Mouse (Mus musculus) midbrain, embryonic 12.5 days (tissue): Measurements from ENCODE around the gene Olfr875. TPM values are rescaled to one million over a fixed set of nuclear protein-coding genes. Genes with fewer than 3 reads are reported as not detected.
"Not testable (repeated sequence)": the region's sequence is repeated elsewhere in the genome, so short reads cannot be mapped to it uniquely, and the experiment has no call there.

Experiments used
- ATAC-seq: fragments of 200-750 bp; cut with Nextera tagmentation; 2 replicates; pipeline ENCODE4 v1.8.0; 2017; ENCODE audit warnings: low read depth, moderate TSS enrichment, moderate library complexity; ENCODE audit not compliant: low FRiP score
- H3K27ac ChIP-seq: fragments of 300-500 bp; sonication (generic); replicated peaks from 2 replicates; pipeline ENCODE4 v1.5.1; 2016; ENCODE audit warnings: mild to moderate bottlenecking
- H3K27me3 ChIP-seq: fragments of 300-500 bp; sonication (generic); 2 replicates; pipeline ENCODE4 v1.6.1; 2016; ENCODE audit warnings: mild to moderate bottlenecking
- H3K36me3 ChIP-seq: fragments of 300-500 bp; sonication (generic); 2 replicates; pipeline ENCODE4 v1.6.1; 2016
- H3K4me1 ChIP-seq: fragments of 300-500 bp; sonication (generic); 2 replicates; pipeline ENCODE4 v1.6.1; 2016
- H3K4me2 ChIP-seq: fragments of 300-500 bp; sonication (generic); replicated peaks from 2 replicates; pipeline ENCODE4 v1.6.1; 2016; ENCODE audit warnings: mild to moderate bottlenecking, moderate library complexity
- H3K4me3 ChIP-seq: fragments of 300-500 bp; sonication (generic); 2 replicates; pipeline ENCODE4 v1.5.1; 2016; ENCODE audit warnings: mild to moderate bottlenecking
- H3K9ac ChIP-seq: fragments of 300-500 bp; sonication (generic); replicated peaks from 2 replicates; pipeline ENCODE4 v1.6.1; 2016; ENCODE audit warnings: mild to moderate bottlenecking, moderate library complexity
- H3K9me3 ChIP-seq: fragments of 300-500 bp; sonication (generic); 2 replicates; pipeline ENCODE4 v1.6.1; 2016; ENCODE audit warnings: mild to moderate bottlenecking
- WGBS: fragments of 180-500 bp; shearing (Covaris S2); methylation state at CpG from one replicate; pipeline ENCODE4 v1.1.7; 2016; 5-methylcytosine and 5-hydroxymethylcytosine counted together
- polyA plus RNA-seq: library from polyadenylated mRNA; unstranded; fragments of >200 nt; fragmentation: Nextera tagmentation; extraction: Ambion mirVana; gene quantifications from 2 replicates; pipeline ENCODE4 v1.2.1, GENCODE M21; 2016

Olfr875 gene
- not detected in 2 replicates for polyA plus RNA-seq

GRCm38 (mm10) chr9:37771759-37772158, at the start of gene Olfr875:
Gene Olfr875, plus strand, starts transcription at chr9:37771857.
- no peak within 1 kb of the TSS for H3K9ac ChIP-seq
- H3K4me1 ChIP-seq, result no peaks in the 10 kb centered on the region
- 27% methylated on average over 2 of the region's 2 CpGs for WGBS
- H3K4me3 ChIP-seq, result no peak within 1 kb of the TSS
- H3K27me3 ChIP-seq, result no peaks in the 10 kb centered on the region
- no peak within 1 kb of the TSS for H3K4me2 ChIP-seq
- no peak for ATAC-seq
- no peaks in the 10 kb centered on the region for H3K9me3 ChIP-seq
- no peak within 1 kb of the TSS for H3K27ac ChIP-seq
- no peaks in the 10 kb centered on the region for H3K36me3 ChIP-seq

GRCm38 (mm10) chr9:37734310-37734709, 37.3 kb upstream of the Olfr875 start:
- no peaks in the 10 kb centered on the region for H3K36me3 ChIP-seq
- 93% methylated on average over 1 of the region's 1 CpGs for WGBS
- H3K9ac ChIP-seq, result no peak overlapping the region
- ATAC-seq, result no peak
- H3K4me1 ChIP-seq, result no peaks in the 10 kb centered on the region
- H3K27ac ChIP-seq, result no peak overlapping the region
- no peak overlapping the region for H3K4me3 ChIP-seq
- H3K4me2 ChIP-seq, result no peak overlapping the region
- H3K9me3 ChIP-seq, result no peaks in the 10 kb centered on the region
- no peaks in the 10 kb centered on the region for H3K27me3 ChIP-seq

GRCm38 (mm10) chr9:37744806-37745205, 26.9 kb upstream of the Olfr875 start, which contains the start of gene Olfr874:
Gene Olfr874, plus strand, starts transcription at chr9:37745106.
- Histone ChIP-seq H3K36me3 (no peaks in the 10 kb centered on the region), H3K9me3 (no peaks in the 10 kb centered on the region), H3K9ac (no peak within 1 kb of the TSS), H3K27ac (no peak within 1 kb of the TSS), H3K4me1 (0 out of 2 replicates have a peak, but pooled peaks cover under 1% of the 10 kb centered on the region), H3K4me2 (no peak within 1 kb of the TSS), H3K4me3 (no peak within 1 kb of the TSS), H3K27me3 (no peaks in the 10 kb centered on the region)
- no peak for ATAC-seq

- H3K9me3 ChIP-seq, result no peaks in the 10 kb centered on the region
- H3K4me2 ChIP-seq, result no peak overlapping the region; the same call in 1 of the 2 replicates
- no peak overlapping the region for H3K4me3 ChIP-seq
- H3K27me3 ChIP-seq, result no peaks in the 10 kb centered on the region
- WGBS, result 34% methylated on average over 7 of the region's 7 CpGs
- H3K27ac ChIP-seq, result no peak overlapping the region
- no peaks in the 10 kb centered on the region for H3K36me3 ChIP-seq
- H3K9ac ChIP-seq, result no peak overlapping the region
- peak; percentile 77 for ATAC-seq
- peaks cover 13% of the 10 kb centered on the region for H3K4me1 ChIP-seq
Observed at GRCm38 (mm10) chr9:37750319-37751075, 21.2 kb upstream of the Olfr875 start.

- Histone ChIP-seq H3K27ac (no peak overlapping the region), H3K4me2 (no peak overlapping the region), H3K4me1 (peaks cover 13% of the 10 kb centered on the region), H3K9me3 (no peaks in the 10 kb centered on the region), H3K36me3 (no peaks in the 10 kb centered on the region), H3K9ac (no peak overlapping the region), H3K27me3 (no peaks in the 10 kb centered on the region), H3K4me3 (no peak overlapping the region)
- ATAC-seq, result no peak
- 59% methylated on average over 2 of the region's 2 CpGs for WGBS
Observed at GRCm38 (mm10) chr9:37751467-37751866, 20.2 kb upstream of the Olfr875 start.

- H3K4me3 ChIP-seq, result no peak overlapping the region
- no peaks in the 10 kb centered on the region for H3K27me3 ChIP-seq
- H3K27ac ChIP-seq, result no peak overlapping the region
- H3K4me2 ChIP-seq, result no peak overlapping the region
- no peaks in the 10 kb centered on the region for H3K36me3 ChIP-seq
- no peak overlapping the region for H3K9ac ChIP-seq
- WGBS, result 68% methylated on average over 4 of the region's 4 CpGs
- no peaks in the 10 kb centered on the region for H3K9me3 ChIP-seq
- no peak for ATAC-seq
- peaks cover 13% of the 10 kb centered on the region for H3K4me1 ChIP-seq
Observed at GRCm38 (mm10) chr9:37752006-37752405, 19.7 kb upstream of the Olfr875 start.

GRCm38 (mm10) chr9:37761728-37762127, 9.9 kb upstream of the Olfr875 start:
- Histone ChIP-seq H3K4me1 (no peaks in the 10 kb centered on the region), H3K4me2 (no peak overlapping the region), H3K27me3 (no peaks in the 10 kb centered on the region), H3K4me3 (no peak overlapping the region), H3K9me3 (no peaks in the 10 kb centered on the region), H3K36me3 (no peaks in the 10 kb centered on the region), H3K27ac (no peak overlapping the region), H3K9ac (no peak overlapping the region)
- WGBS, result 83% methylated on average over 2 of the region's 2 CpGs
- ATAC-seq, result no peak

GRCm38 (mm10) chr9:37762541-37762940, 9.1 kb upstream of the Olfr875 start:
- Histone ChIP-seq H3K9ac (no peak overlapping the region), H3K4me3 (no peak overlapping the region), H3K9me3 (no peaks in the 10 kb centered on the region), H3K27ac (no peak overlapping the region), H3K36me3 (no peaks in the 10 kb centered on the region), H3K4me1 (no peaks in the 10 kb centered on the region), H3K4me2 (no peak overlapping the region), H3K27me3 (no peaks in the 10 kb centered on the region)
- ATAC-seq, result peak; percentile 41; the same call in 1 of the 2 replicates
- 69% methylated on average over 2 of the region's 2 CpGs for WGBS

GRCm38 (mm10) chr9:37770661-37771060, 996 bp upstream of the Olfr875 start:
- H3K4me3 ChIP-seq, result no peak overlapping the region
- WGBS, result 67% methylated on average over 2 of the region's 2 CpGs
- H3K36me3 ChIP-seq, result no peaks in the 10 kb centered on the region
- H3K27ac ChIP-seq, result no peak overlapping the region
- H3K4me2 ChIP-seq, result no peak overlapping the region
- no peak for ATAC-seq
- H3K4me1 ChIP-seq, result no peaks in the 10 kb centered on the region
- no peaks in the 10 kb centered on the region for H3K27me3 ChIP-seq
- no peaks in the 10 kb centered on the region for H3K9me3 ChIP-seq
- H3K9ac ChIP-seq, result no peak overlapping the region

- H3K36me3 ChIP-seq, result no peaks in the 10 kb centered on the region
- ATAC-seq, result peak; percentile 95
- peak overlapping the region; percentile 59 for H3K9ac ChIP-seq
- H3K4me2 ChIP-seq, result peak overlapping the region; percentile 51
- 0% methylated on average over 7 of the region's 7 CpGs for WGBS
- H3K27ac ChIP-seq, result peak overlapping the region; percentile 83
- peaks cover 10% of the 10 kb centered on the region for H3K4me1 ChIP-seq
- no peaks in the 10 kb centered on the region for H3K9me3 ChIP-seq
- no peaks in the 10 kb centered on the region for H3K27me3 ChIP-seq
- H3K4me3 ChIP-seq, result peak overlapping the region; percentile 31
Observed at GRCm38 (mm10) chr9:37782766-37783260, 11.2 kb downstream of the Olfr875 start.

- not testable (repeated sequence) for H3K27me3 ChIP-seq, H3K4me1 ChIP-seq, H3K9ac ChIP-seq, H3K9me3 ChIP-seq, H3K36me3 ChIP-seq
- WGBS, result 56% methylated on average over 10 of the region's 15 CpGs
- Histone ChIP-seq H3K27ac (peak overlapping the region; percentile 83; the same call in 1 of the 2 replicates), H3K4me3 (0 out of 2 replicates have a peak overlapping the region, but pooled peaks have one; percentile 31), H3K4me2 (peak overlapping the region; percentile 51)
- peak; percentile 44 for ATAC-seq
Observed at GRCm38 (mm10) chr9:37783394-37784387, 12.0 kb downstream of the Olfr875 start.

GRCm38 (mm10) chr9:37786411-37786810, 14.8 kb downstream of the Olfr875 start:
- 86% methylated on average over 2 of the region's 2 CpGs for WGBS
- no peak overlapping the region for H3K4me3 ChIP-seq

More at GRCm38 (mm10) chr9:37786411-37786810, 14.8 kb downstream of the Olfr875 start:
- Histone ChIP-seq H3K9me3 (no peaks in the 10 kb centered on the region), H3K27me3 (no peaks in the 10 kb centered on the region), H3K9ac (no peak overlapping the region), H3K27ac (no peak overlapping the region), H3K4me2 (no peak overlapping the region), H3K36me3 (no peaks in the 10 kb centered on the region), H3K4me1 (peaks cover 10% of the 10 kb centered on the region)
- ATAC-seq, result no peak
